In genomic region chr1:106866768-106867167, GRCm38 (mm10) we compare ENCODE assay signal across 24 mouse cellular contexts. TPM values are rescaled to one million over a fixed set of nuclear protein-coding genes. Genes with fewer than 3 reads are reported as not detected.
DNase-seq lines count a peak whose midpoint lies in the region; ATAC-seq and TF ChIP-seq lines count a peak whose summit lies in the region.
"Had no signal": no experiment of that assay in that cellular context is flagged by ENCODE, and none has a peak within 500 bp of the region (broad histone marks: within the 10 kb centered on the region; RNA-seq: fewer than 3 reads in every experiment).

No protein-coding gene starts in this region.

- peak; percentile 80 for ATAC-seq in activated CD4-positive, CD25-positive, alpha-beta regulatory T cell, adult 4 months
- ATAC-seq in cerebellum, adult (ENCODE audit: insufficient number of reproducible peaks, low FRiP score, low TSS enrichment): no peak
- ATAC-seq in midbrain, embryonic 16.5 days: no peak
- ATAC-seq: forebrain, embryonic 14.5 days; midbrain, embryonic 15.5 days had no signal

- H3K4me1 ChIP-seq in midbrain, embryonic 16.5 days (ENCODE audit: control insufficient read depth, insufficient read depth, low read length): no peaks in the 10 kb centered on the region
- H3K4me1 ChIP-seq: limb, embryonic 10.5 days; liver, embryonic 15.5 days; lung, embryonic 15.5 days; midbrain, embryonic 15.5 days had no signal

- intact Hi-C loops in gastrocnemius, adult 2 months (cut with DNase I): no loop called here

- no peak overlapping the region for H3K27ac ChIP-seq in gastrocnemius, adult 2 months
- no peak overlapping the region for H3K27ac ChIP-seq in midbrain, embryonic 16.5 days (ENCODE audit: low read length)
- H3K27ac ChIP-seq: heart, embryonic 13.5 days; limb, embryonic 10.5 days; liver, embryonic 15.5 days; lung, embryonic 15.5 days; macrophage; midbrain, embryonic 15.5 days had no signal

- no peak for TF ChIP-seq CTCF in gastrocnemius, adult 2 months (IDR thresholded peaks at IDR 0.05)

- H3K9ac ChIP-seq in midbrain, embryonic 16.5 days (ENCODE audit: low read depth, low read length): no peak overlapping the region
- H3K9ac ChIP-seq: heart, embryonic 13.5 days; liver, embryonic 15.5 days; lung, embryonic 15.5 days; midbrain, embryonic 15.5 days had no signal

- H3K9me3 ChIP-seq in midbrain, embryonic 16.5 days (replicated peaks; ENCODE audit: control insufficient read depth, low read length, poor library complexity, severe bottlenecking): no peaks in the 10 kb centered on the region
- H3K9me3 ChIP-seq: heart, embryonic 13.5 days; limb, embryonic 10.5 days; liver, embryonic 15.5 days; lung, embryonic 15.5 days; midbrain, embryonic 15.5 days had no signal

- no peak overlapping the region for H3K4me2 ChIP-seq in midbrain, embryonic 16.5 days (ENCODE audit: low read length)
- H3K4me2 ChIP-seq: heart, embryonic 13.5 days; liver, embryonic 15.5 days; lung, embryonic 15.5 days; midbrain, embryonic 15.5 days had no signal

- WGBS in midbrain, embryonic 16.5 days: 82% methylated on average over 6 of the region's 6 CpGs

- no peaks in the 10 kb centered on the region for H3K27me3 ChIP-seq in midbrain, embryonic 16.5 days (ENCODE audit: control insufficient read depth, insufficient read depth, low read depth, low read length)
- H3K27me3 ChIP-seq: heart, embryonic 13.5 days; liver, embryonic 15.5 days; lung, embryonic 15.5 days; midbrain, embryonic 15.5 days had no signal

- DNase-seq in CD4-positive helper T cell, adult 2 months (ENCODE audit: low read depth, low spot score): peak; percentile 74
- peak; percentile 26 to 48 for DNase-seq in natural killer cell, adult 2 months (ENCODE audit: low spot score in 2 of 2)
- peak; percentile 79 for DNase-seq in thymus, postnatal 25 days
- no peak for DNase-seq in gastrocnemius, adult 2 months
- DNase-seq: gastrocnemius, postnatal 14 days; heart, postnatal 14 days; kidney, adult 18-20 months; kidney, postnatal 4 days; layer of hippocampus, adult 9-11 months; liver had no signal

- H3K36me3 ChIP-seq in midbrain, embryonic 16.5 days (ENCODE audit: control insufficient read depth, insufficient read depth, low read length): no peaks in the 10 kb centered on the region
- H3K36me3 ChIP-seq: heart, embryonic 13.5 days; limb, embryonic 10.5 days; liver, embryonic 15.5 days; lung, embryonic 15.5 days; midbrain, embryonic 15.5 days had no signal

- H3K4me3 ChIP-seq in gastrocnemius, adult 2 months: no peak overlapping the region
- H3K4me3 ChIP-seq in midbrain, embryonic 16.5 days (ENCODE audit: low read depth, low read length): no peak overlapping the region
- H3K4me3 ChIP-seq: heart, embryonic 13.5 days; limb, embryonic 10.5 days; liver, embryonic 15.5 days; lung, embryonic 15.5 days; midbrain, embryonic 15.5 days had no signal

RNA-seq across cellular contexts. Expression of gene Serpinb5, which starts 5.8 kb away (rescaled TPM):
- polyA plus RNA-seq in activated CD4-positive, CD25-positive, alpha-beta regulatory T cell, adult 4 months (2017; shearing (Covaris generic)): not detected
- not detected for total RNA-seq in gastrocnemius, adult 2 months (2021)
- not detected in 2 replicates for polyA plus RNA-seq in midbrain, embryonic 16.5 days (2015; fragmentation: Nextera tagmentation; extraction: Ambion mirVana)
- total RNA-seq: adrenal gland, postnatal 4 days; gastrocnemius, postnatal 14 days; heart, adult 18-20 months; neutrophil, adult 5-6 weeks had no signal
- polyA plus RNA-seq: forebrain, embryonic 14.5 days; heart, embryonic 13.5 days; hindbrain, embryonic 11.5 days; limb, embryonic 10.5 days; liver, embryonic 15.5 days; macrophage had no signal
